Mouse (Mus musculus) CD8-positive naive resting alpha-beta T cell, adult 57 days (primary cell): ENCODE data around the gene Gm4881. TPM values are rescaled to one million over a fixed set of nuclear protein-coding genes. Genes with fewer than 3 reads are reported as not detected.

Experiments used
- total RNA-seq: library from RNA; stranded (reverse); gene quantifications from one replicate; pipeline ENCODE4 v1.2.4, GENCODE M21; 2023

Gm4881 gene
- total RNA-seq = not detected

DNA sequence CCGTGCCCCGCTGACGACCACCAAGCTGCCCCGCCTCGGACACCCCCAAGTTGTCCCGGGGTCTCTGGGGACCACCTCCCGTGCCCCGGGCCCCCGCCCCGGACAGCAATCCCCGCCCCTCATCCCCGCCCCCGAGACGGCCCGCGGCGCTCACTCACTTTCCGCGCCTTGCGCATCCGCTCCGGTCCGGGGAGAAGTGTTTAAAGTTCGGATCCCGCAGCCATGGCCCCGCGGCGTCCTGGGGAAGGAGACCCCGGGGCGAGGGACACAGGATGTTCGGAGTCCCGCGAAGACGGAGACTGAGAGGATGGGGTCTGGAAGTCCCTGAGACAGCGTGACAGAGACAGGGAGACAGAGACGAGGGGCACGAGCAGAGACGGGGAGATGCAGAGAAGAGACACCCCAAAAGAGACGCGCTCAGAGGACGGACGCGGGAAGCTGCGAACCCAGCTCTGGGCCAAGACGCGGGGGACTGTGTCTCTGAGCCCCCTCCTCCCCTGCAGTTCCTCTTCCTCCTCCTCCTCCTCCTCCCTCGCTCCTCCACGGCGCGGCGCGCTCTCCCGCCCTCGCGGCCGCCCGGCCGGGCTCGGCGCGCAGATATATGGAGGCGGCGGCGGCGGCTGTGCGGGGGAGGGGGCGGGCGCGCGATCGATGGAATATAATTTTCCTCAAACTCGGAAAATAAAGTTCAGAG, at the start of gene Gm4881:
Gene Gm4881, minus strand, starts transcription at position 238 of the 694 bp plus-strand sequence.

DNA sequence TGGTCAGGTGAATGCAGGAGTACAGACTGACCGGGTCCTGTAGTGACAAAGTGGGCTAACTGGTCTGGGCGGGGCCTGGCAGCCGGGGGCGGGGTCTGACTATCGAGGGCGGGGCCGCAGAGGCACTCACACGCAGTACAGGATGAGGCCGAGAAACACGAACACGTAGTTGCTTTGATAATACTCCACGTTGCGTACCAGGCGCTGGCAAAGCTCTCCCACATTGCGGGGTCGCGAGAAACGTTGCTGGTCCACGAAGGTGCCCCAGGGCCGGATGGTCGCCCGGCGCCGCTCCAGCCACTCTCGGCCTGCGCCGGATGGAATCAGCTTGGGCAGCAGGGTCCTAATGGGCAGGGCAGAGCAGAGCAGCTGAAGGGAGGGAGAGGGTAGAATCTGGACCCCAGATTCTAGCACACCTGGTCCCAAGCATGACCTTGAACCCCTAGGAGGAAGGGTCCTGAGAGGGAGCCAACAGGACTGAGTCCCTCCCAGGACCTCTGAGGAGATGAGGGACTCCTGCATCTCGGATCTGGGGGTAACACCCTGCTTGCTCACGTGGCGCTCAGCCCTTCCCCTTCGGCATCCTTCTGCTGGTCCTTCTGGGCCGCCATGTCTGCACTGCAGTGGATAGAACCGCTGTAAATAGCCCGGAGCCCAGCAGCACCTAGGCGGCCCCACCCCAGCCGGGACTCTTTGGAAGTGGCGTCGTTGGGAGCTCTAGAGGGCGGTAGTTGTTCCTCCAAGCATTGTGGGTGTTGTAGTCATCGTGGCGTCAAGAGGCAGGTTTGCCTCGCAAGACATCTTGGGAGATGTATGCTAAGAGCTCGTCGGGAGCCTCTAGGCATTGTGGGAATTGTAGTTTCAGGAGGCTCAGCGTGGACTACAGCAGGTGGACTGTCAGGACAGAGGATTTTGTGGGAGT, 27.9 kb upstream of the Gm4881 start, which contains the start of gene Rabac1:
Gene Rabac1, minus strand, starts transcription at position 783 of the 922 bp plus-strand sequence.

DNA sequence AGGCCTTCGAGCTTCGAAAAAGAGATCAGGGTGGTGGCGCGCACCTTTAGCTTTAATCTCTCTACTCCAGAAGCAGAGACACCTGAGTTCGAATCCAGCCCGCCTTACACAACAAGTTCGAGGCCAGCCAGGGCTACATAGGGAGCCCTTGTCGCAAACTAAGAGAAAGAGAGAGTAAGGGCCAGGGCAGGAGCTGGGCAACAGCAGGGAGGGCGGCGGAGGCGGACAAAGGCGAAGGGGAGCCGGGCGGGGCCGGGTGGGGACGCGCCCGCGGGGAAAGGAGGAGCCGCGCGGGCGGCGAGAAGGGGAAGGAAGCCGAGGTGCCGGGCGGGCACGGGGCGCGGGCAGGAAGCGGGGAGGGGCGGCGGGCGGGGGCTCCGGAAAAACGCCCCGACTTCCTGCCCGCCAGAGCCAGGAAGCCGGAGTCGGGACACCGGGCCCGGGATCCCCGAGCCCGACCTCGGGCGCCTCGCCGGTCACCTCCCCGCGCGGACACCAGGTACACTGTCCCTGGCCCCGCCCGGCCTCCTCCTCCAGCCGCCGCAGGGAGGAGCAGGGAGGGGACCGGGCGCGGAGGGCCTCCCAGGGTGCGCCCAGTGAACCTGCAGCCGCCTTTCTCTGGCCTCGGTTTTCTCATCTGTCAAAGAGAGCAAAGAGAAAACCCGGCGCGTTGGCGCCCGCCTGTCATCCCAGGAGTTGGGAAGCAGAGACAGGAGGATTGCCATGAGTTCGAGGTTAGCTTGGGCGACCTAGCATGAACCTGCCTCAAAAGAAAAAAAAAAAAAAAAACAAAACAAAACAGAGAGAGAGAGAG, 41.5 kb downstream of the Gm4881 start, which contains the start of gene Arhgef1:
Gene Arhgef1, plus strand, starts transcription at position 283 of the 814 bp plus-strand sequence.

DNA sequence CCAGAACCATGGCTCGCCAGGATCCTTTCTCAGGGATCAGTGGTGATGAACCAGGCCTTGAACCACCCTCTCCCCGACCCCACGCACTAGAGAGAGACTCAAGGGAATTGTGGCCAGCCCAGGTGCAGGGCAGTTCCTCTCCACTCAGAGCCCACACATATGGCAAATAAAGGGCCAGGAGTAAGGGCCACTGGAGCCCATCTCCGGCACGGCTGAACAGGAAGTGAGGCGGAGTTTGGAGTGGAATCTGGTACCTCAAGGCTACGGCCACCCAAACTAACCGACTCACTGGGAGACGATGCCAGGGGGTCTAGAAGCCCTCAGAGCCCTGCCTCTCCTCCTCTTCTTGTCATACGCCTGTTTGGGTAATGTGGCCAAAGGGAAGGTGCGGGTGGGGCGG, 47.1 kb downstream of the Gm4881 start, which contains the start of gene Cd79a:
Gene Cd79a, plus strand, starts transcription at position 158 of the 400 bp plus-strand sequence.

DNA sequence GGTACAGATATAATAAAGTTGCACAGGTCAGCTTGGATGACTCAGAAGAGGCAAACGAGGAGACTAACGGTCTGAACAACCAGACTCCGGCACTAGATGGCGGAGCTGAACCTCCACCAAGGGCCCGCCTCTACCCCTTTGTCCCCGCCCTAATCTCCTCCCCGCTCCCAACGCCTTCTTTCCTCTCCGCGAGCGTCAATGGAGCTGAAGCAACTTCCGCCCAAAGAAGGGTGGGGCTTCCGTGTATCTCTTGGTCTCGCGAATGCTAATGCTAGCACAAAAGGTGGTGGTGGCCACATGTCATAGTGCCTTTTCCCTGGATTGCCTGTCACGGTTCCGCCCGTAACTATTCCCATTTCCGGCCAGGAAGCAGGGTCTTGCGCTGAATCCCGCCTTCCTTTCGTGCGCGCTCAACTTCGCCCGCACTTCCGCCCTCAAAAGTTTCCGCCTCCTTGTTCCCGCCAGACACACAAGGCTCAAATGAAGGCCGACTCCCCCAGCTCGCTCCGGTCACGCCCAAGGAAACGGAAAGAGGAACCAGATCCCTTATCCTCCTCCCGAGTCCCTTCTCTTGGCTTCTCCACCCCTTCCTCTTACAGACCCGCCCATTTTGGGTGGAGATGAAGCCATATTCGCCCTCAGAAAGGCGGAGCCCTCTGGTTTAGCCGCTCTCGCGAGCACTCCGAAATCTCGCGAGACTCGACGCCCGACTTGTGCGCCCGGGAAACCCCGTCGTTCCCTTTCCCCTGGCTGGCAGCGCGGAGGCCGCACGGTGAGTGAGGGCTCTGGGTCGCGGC, 60.2 kb downstream of the Gm4881 start, which contains the start of gene Rps19:
Gene Rps19, plus strand, starts transcription at position 476 of the 797 bp plus-strand sequence.

Other genes with a start within 250 kb of the Gm4881 start
- gene BC049730, start 235.3 kb downstream of the Gm4881 start, total RNA-seq = not detected
- not detected for gene Gm4763, start 217.6 kb downstream of the Gm4881 start, total RNA-seq
- 0.67 TPM for gene Cd177, start 184.2 kb downstream of the Gm4881 start, total RNA-seq
- not detected for gene Ceacam10, start 167.3 kb downstream of the Gm4881 start, total RNA-seq
- 4.2 TPM for gene Gm9844, start 82.3 kb downstream of the Gm4881 start, total RNA-seq
- gene Lypd4, start 74.6 kb downstream of the Gm4881 start, total RNA-seq = not detected
- gene Dmrtc2, start 74.4 kb downstream of the Gm4881 start, total RNA-seq = not detected
- 3,340 TPM for gene Rps19, start 60.1 kb downstream of the Gm4881 start, total RNA-seq
- 99.4 TPM for gene Cd79a, start 47.1 kb downstream of the Gm4881 start, total RNA-seq
- 1,582 TPM for gene Arhgef1, start 41.6 kb downstream of the Gm4881 start, total RNA-seq
- 275 TPM for gene Rabac1, start 28.3 kb upstream of the Gm4881 start, total RNA-seq
- 9.1 TPM for gene Atp1a3, start 61.5 kb upstream of the Gm4881 start, total RNA-seq
- gene Grik5, start 127.9 kb upstream of the Gm4881 start, total RNA-seq = 3.2 TPM
- gene Zfp574, start 128.1 kb upstream of the Gm4881 start, total RNA-seq = 19.7 TPM
- gene Pou2f2, start 235.2 kb upstream of the Gm4881 start, total RNA-seq = 22.4 TPM